Mouse (Mus musculus): ENCODE measurements around the gene Kcne4. TPM values are rescaled to one million over a fixed set of nuclear protein-coding genes. Genes with fewer than 3 reads are reported as not detected.
A peak's percentile ranks its signal among the peaks of the same experiment; 100 is the strongest.

Gene Kcne4
- polyA plus RNA-seq, 1 experiment from 2014 or later, result 1.4 TPM

DNA sequence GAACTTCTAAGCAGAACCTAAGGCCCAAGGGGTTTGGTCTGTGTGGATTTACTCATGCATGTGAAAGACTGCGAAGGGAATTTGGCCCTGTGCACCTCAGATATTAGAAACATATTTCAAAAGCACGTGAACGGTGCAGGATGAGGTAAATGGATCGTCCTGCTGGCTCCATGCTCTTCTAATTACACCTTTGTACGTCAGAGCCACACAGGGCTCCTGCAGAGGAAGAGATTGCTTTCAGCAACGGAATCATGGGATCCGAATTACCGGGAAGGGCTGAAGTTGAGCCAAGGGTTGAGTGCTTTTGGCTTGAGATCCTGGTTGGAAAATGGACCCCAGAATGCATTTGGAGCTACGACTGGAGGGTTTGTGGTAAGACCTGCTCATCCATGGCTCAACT, 4.6 kb downstream of the Kcne4 start:
- Histone ChIP-seq H3K4me1 (peaks cover 33% of the 10 kb centered on the region), H3K4me3 (no peak overlapping the region), H3K27ac (replicated peaks) (no peak overlapping the region), H3K9me3 (no peaks in the 10 kb centered on the region), H3K9ac (replicated peaks) (no peak overlapping the region), H3K27me3 (no peaks in the 10 kb centered on the region), H3K36me3 (no peaks in the 10 kb centered on the region), H3K4me2 (replicated peaks) (no peak overlapping the region)
- WGBS, result 47% methylated on average over 9 of the region's 9 CpGs
- no peak for ATAC-seq (replicated peaks)

GRCm38 (mm10) chr1:78821733-78822430, 5.3 kb downstream of the Kcne4 start:
- no peak overlapping the region for H3K4me2 ChIP-seq (replicated peaks)
- no peak overlapping the region for H3K4me3 ChIP-seq
- H3K27ac ChIP-seq (replicated peaks), result no peak overlapping the region
- H3K9me3 ChIP-seq, result no peaks in the 10 kb centered on the region
- H3K27me3 ChIP-seq, result no peaks in the 10 kb centered on the region
- WGBS, result 88% methylated on average over 15 of the region's 15 CpGs
- H3K9ac ChIP-seq (replicated peaks), result no peak overlapping the region
- no peak for ATAC-seq (replicated peaks)
- peaks cover 33% of the 10 kb centered on the region for H3K4me1 ChIP-seq
- H3K36me3 ChIP-seq, result no peaks in the 10 kb centered on the region

DNA sequence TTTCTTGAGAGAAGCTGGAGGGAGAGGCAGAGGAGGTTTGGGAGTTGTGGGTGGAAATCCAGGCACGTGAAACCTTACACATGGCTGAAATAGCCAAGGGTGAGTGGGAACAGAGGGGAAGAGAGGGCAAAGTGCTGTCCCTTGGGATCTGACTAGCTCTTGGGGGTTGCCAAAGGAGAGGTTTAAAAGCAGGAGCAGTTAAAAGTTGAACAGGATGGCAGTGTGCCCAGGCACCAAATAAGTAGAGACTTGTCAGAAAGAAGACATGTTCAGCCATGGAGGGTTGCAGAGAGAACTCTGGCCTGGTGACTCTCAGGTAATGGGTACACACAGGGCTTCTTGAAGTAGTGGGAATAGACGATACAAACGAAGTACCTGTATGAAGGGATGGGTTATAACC, 8.7 kb downstream of the Kcne4 start:
- 80% methylated on average over 3 of the region's 3 CpGs for WGBS
- Histone ChIP-seq H3K4me2 (replicated peaks) (no peak overlapping the region), H3K36me3 (no peaks in the 10 kb centered on the region), H3K4me3 (no peak overlapping the region), H3K9me3 (no peaks in the 10 kb centered on the region), H3K27me3 (no peaks in the 10 kb centered on the region), H3K27ac (replicated peaks) (no peak overlapping the region), H3K4me1 (peaks cover 11% of the 10 kb centered on the region), H3K9ac (replicated peaks) (no peak overlapping the region)
- ATAC-seq (replicated peaks), result no peak

DNA sequence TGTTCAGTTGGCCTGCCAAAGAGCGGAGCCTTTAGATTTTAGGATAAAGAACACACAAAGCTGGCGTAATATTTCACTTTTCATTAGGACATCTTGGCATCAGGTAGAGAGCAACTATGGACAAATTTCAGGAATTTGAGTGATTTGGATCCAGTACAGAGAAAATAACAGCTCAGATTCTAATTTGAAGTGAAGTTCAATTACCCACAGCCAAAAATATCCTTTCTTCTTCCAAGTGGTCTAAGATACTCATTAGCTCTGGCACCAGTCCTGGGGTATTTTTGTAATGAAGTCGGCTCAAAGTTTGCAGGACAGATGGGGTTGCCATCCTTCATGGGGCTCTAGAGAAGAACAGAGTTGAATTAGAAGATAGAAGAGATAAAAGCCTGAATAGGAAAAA, 21.9 kb downstream of the Kcne4 start:
- H3K4me1 ChIP-seq, result no peaks in the 10 kb centered on the region
- ATAC-seq (replicated peaks), result no peak; the same call in 1 of the 2 replicates
- no peaks in the 10 kb centered on the region for H3K27me3 ChIP-seq
- WGBS, result 62% methylated on average over 3 of the region's 3 CpGs
- H3K27ac ChIP-seq (replicated peaks), result no peak overlapping the region
- H3K36me3 ChIP-seq, result no peaks in the 10 kb centered on the region
- H3K4me3 ChIP-seq, result no peak overlapping the region
- H3K9ac ChIP-seq (replicated peaks), result no peak overlapping the region
- H3K9me3 ChIP-seq, result no peaks in the 10 kb centered on the region
- H3K4me2 ChIP-seq (replicated peaks), result no peak overlapping the region

- H3K4me2 ChIP-seq (replicated peaks), result no peak overlapping the region
- H3K9ac ChIP-seq (replicated peaks), result no peak overlapping the region
- no peaks in the 10 kb centered on the region for H3K4me1 ChIP-seq
- no peaks in the 10 kb centered on the region for H3K9me3 ChIP-seq
- H3K27me3 ChIP-seq, result no peaks in the 10 kb centered on the region
- H3K36me3 ChIP-seq, result no peaks in the 10 kb centered on the region
- no peak overlapping the region for H3K4me3 ChIP-seq
- WGBS, result 68% methylated on average over 2 of the region's 2 CpGs
- no peak for ATAC-seq (replicated peaks)
- no peak overlapping the region for H3K27ac ChIP-seq (replicated peaks)
Measured at GRCm38 (mm10) chr1:78840769-78841168, 24.2 kb downstream of the Kcne4 start.

GRCm38 (mm10) chr1:78845661-78846060, 29.1 kb downstream of the Kcne4 start:
- Histone ChIP-seq H3K9ac (replicated peaks) (no peak overlapping the region), H3K4me2 (replicated peaks) (no peak overlapping the region), H3K27ac (replicated peaks) (no peak overlapping the region), H3K27me3 (no peaks in the 10 kb centered on the region), H3K4me3 (no peak overlapping the region), H3K36me3 (no peaks in the 10 kb centered on the region), H3K9me3 (no peaks in the 10 kb centered on the region), H3K4me1 (no peaks in the 10 kb centered on the region)
- 93% methylated on average over 1 of the region's 1 CpGs for WGBS
- ATAC-seq (replicated peaks), result no peak

GRCm38 (mm10) chr1:78846471-78846870, 29.9 kb downstream of the Kcne4 start:
- Histone ChIP-seq H3K4me1 (no peaks in the 10 kb centered on the region), H3K9ac (replicated peaks) (no peak overlapping the region), H3K9me3 (no peaks in the 10 kb centered on the region), H3K36me3 (no peaks in the 10 kb centered on the region), H3K4me2 (replicated peaks) (no peak overlapping the region), H3K27me3 (no peaks in the 10 kb centered on the region), H3K27ac (replicated peaks) (no peak overlapping the region), H3K4me3 (no peak overlapping the region)
- 58% methylated on average over 2 of the region's 2 CpGs for WGBS
- ATAC-seq (replicated peaks), result no peak

- Histone ChIP-seq H3K36me3 (no peaks in the 10 kb centered on the region), H3K27me3 (no peaks in the 10 kb centered on the region), H3K27ac (replicated peaks) (0 out of 2 replicates have a peak overlapping the region, but pooled peaks have one; percentile 20), H3K9me3 (no peaks in the 10 kb centered on the region), H3K4me2 (replicated peaks) (no peak overlapping the region), H3K9ac (replicated peaks) (no peak overlapping the region), H3K4me3 (no peak overlapping the region), H3K4me1 (peaks cover 3% of the 10 kb centered on the region; the same call in 1 of the 2 replicates)
- WGBS, result 42% methylated on average over 17 of the region's 17 CpGs
- peak; percentile 97 for ATAC-seq (replicated peaks)
Measured at GRCm38 (mm10) chr1:78852408-78853093, 36.0 kb downstream of the Kcne4 start.

DNA sequence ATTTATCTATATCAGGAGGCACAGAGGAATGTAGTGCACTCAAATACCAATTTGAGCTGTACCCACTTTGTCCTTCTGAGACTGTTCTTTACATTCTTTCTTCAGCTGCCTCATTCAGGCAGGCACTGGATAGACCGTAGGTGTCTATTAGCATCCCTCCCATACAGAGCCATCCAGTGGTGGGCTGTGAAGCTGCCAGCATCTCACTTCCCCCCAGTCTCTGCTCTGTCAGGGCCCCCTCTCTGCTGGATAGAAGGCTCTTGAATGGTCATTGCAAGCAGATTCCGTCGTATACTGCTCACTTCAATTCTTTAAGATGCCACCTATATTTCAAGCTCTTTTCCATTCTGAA, 36.5 kb downstream of the Kcne4 start:
- H3K27ac ChIP-seq (replicated peaks), result no peak overlapping the region
- 69% methylated on average over 3 of the region's 3 CpGs for WGBS

GRCm38 (mm10) chr1:78854306-78854705, 37.7 kb downstream of the Kcne4 start:
- Histone ChIP-seq H3K9ac (replicated peaks) (no peak overlapping the region), H3K36me3 (no peaks in the 10 kb centered on the region), H3K4me2 (replicated peaks) (no peak overlapping the region), H3K4me1 (peaks cover 3% of the 10 kb centered on the region; the same call in 1 of the 2 replicates), H3K27ac (replicated peaks) (no peak overlapping the region), H3K9me3 (no peaks in the 10 kb centered on the region), H3K27me3 (no peaks in the 10 kb centered on the region), H3K4me3 (no peak overlapping the region)
- WGBS, result 67% methylated on average over 1 of the region's 1 CpGs
- ATAC-seq (replicated peaks), result no peak

More for the DNA sequence above, 36.5 kb downstream of the Kcne4 start:
- Histone ChIP-seq H3K4me1 (peaks cover 3% of the 10 kb centered on the region; the same call in 1 of the 2 replicates), H3K9me3 (no peaks in the 10 kb centered on the region), H3K4me2 (replicated peaks) (no peak overlapping the region), H3K27me3 (no peaks in the 10 kb centered on the region), H3K4me3 (no peak overlapping the region), H3K9ac (replicated peaks) (no peak overlapping the region), H3K36me3 (no peaks in the 10 kb centered on the region)
- ATAC-seq (replicated peaks), result peak; percentile 38; the same call in 1 of the 2 replicates

DNA sequence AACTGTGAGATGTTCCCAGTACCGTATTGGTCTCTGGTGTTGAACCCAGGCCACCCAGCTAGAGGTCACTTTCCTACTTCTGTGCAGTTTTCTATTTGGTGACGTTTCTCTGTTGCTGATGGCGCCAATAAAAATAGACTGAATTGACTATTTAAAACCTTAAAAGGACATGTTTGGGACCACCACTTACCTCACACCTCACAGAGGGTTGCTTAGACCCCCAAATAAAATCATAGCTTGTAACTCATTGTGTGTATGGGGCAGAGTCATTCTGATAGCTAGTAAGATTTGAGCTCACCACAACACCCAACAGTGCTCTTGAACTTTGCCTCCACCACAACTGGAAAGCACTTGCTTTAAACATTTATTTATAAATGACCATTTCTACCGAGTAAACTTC, 43.0 kb downstream of the Kcne4 start:
- Histone ChIP-seq H3K9me3 (no peaks in the 10 kb centered on the region), H3K36me3 (no peaks in the 10 kb centered on the region), H3K9ac (replicated peaks) (no peak overlapping the region), H3K27me3 (no peaks in the 10 kb centered on the region), H3K4me3 (no peak overlapping the region), H3K4me1 (0 out of 2 replicates have a peak, but pooled peaks cover 3% of the 10 kb centered on the region), H3K27ac (replicated peaks) (no peak overlapping the region), H3K4me2 (replicated peaks) (no peak overlapping the region)
- WGBS, result 85% methylated on average over 4 of the region's 4 CpGs
- ATAC-seq (replicated peaks), result no peak

DNA sequence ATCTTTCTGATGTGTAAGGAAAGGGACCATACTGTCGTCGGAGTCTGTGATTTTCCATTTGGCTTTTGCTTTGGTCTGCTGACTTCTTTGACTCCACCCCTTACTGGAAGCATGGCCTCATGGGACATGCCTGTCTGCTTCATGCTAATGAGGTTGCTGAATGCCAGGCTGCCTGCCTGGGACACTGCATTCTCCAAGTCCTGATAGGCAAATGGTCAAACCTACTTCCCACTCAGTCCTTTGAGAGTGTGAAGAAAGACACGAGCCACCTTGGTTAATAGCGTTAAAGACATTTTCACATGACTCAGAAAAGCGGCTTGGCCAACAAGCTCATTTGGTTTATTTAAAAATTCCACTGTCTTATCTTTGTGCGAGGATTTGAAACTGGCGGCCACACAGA, 43.5 kb downstream of the Kcne4 start:
- 81% methylated on average over 7 of the region's 7 CpGs for WGBS

More for the DNA sequence above, 43.5 kb downstream of the Kcne4 start:
- Histone ChIP-seq H3K4me1 (0 out of 2 replicates have a peak, but pooled peaks cover 3% of the 10 kb centered on the region), H3K27ac (replicated peaks) (no peak overlapping the region), H3K27me3 (no peaks in the 10 kb centered on the region), H3K36me3 (no peaks in the 10 kb centered on the region), H3K9ac (replicated peaks) (no peak overlapping the region), H3K9me3 (no peaks in the 10 kb centered on the region), H3K4me3 (no peak overlapping the region), H3K4me2 (replicated peaks) (no peak overlapping the region)
- ATAC-seq (replicated peaks), result no peak
